Mouse (Mus musculus): Measurements from ENCODE around the gene Mto1. TPM values are rescaled to one million over a fixed set of nuclear protein-coding genes. Genes with fewer than 3 reads are reported as not detected.
"Not testable (repeated sequence)": the region's sequence is repeated elsewhere in the genome, so short reads cannot be mapped to it uniquely, and the experiment has no call there.

Mto1 gene
- polyA plus RNA-seq, 1 experiment = 42.2 TPM

DNA sequence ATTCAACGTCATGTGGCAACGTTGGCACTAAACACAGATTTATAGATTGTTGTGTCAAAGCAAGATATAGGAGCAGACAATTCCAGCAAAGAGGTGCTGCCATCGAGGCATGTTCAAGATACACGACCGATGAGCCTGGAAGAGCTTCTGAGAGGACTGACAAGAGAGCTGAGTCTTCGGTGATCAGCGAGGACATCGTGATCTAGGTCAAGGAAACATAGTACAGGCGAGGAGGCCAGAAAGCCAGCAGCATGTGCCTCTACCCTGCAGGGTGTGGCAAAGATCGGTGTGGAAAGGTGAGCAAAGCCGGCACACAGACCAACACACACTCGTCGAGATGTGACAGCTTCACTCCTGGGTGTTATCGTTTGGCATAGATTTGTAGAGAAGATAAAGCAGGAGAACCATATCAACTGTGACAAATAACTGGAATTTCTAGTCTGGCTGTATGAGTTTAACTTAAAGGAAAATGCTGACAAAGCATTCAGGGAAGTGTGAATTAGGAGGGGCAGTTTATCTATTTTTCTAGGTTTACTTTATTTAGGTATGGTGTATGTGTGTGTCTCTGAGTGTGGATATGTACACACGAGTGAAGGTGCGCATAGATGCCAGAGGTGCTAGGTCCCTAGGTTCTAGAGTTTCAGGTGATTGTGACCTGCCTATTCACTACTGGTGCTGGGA is 60.2 kb downstream of the Mto1 start:
- H3K4me1 ChIP-seq (ENCODE audit: control insufficient read depth, insufficient read depth, insufficient read length, low read length) = no peaks in the 10 kb centered on the region
- no peak overlapping the region for H3K4me3 ChIP-seq (ENCODE audit: insufficient read depth, low read depth, low read length)
- H3K27ac ChIP-seq (replicated peaks; ENCODE audit: low read depth, low read length) = no peak overlapping the region

DNA sequence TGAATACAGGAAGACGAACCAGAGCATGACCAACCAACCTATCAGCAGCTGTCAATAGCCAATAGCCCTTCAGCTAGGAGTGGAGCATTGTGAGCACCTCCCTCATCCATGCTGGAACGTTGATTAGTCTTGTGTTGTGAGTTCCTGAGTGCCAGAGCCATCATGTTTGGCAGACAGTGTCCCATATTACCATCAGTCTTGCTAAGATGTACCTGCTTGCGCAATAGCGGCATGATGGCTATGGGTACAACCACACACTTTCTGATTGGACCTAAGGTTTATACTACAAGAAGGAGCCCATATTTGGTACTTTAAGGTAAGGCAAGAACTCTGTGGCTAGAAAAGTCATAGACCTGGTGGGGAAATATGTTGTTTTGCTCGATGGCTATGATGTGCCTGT is 63.7 kb downstream of the Mto1 start:
- Histone ChIP-seq H3K27ac (replicated peaks; ENCODE audit: low read depth, low read length) (no peak overlapping the region), H3K4me3 (ENCODE audit: insufficient read depth, low read depth, low read length) (no peak overlapping the region)

DNA sequence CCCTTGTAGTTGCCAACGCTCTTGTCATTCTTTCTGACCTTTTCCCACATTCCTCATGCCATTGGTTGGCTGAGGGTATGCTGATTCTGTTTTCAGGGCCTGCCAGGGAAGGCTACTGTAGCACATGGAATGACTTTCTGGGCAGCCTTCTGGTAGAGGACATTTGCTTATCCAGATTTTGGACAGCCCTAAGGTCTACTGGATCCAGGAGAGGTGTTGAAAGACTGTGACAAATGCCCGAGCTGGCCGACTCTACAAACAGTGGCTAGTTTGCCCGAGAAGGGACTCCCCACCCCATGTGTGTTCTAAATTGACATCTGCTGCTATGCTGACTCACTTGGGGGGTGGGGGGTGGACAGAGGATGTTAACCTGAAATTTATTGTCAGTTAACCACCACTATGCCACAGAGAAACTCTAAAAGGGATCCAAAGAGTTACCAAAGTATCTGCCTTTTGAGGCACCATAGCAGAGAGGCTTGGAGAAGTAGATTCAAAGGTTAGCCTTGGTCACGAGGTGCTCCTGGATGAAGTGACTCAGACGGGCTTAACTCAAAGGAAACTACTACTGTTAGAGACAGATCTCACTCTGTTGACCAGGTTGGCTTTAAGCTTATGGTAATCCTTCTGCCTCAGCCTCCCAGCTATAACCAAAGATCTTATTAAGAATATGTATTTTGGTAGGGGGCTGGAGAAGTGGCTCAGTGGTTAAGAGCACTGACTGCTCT is 65.9 kb downstream of the Mto1 start:
- peaks cover 6% of the 10 kb centered on the region; the same call in 1 of the 2 replicates for H3K4me1 ChIP-seq (ENCODE audit: control insufficient read depth, insufficient read depth, insufficient read length, low read length)
- H3K27ac ChIP-seq (replicated peaks; ENCODE audit: low read depth, low read length) = peak overlapping the region; percentile 97
- H3K4me3 ChIP-seq (ENCODE audit: insufficient read depth, low read depth, low read length) = no peak overlapping the region

More for the DNA sequence above, 63.7 kb downstream of the Mto1 start:
- peaks cover 6% of the 10 kb centered on the region; the same call in 1 of the 2 replicates for H3K4me1 ChIP-seq (ENCODE audit: control insufficient read depth, insufficient read depth, insufficient read length, low read length)

DNA sequence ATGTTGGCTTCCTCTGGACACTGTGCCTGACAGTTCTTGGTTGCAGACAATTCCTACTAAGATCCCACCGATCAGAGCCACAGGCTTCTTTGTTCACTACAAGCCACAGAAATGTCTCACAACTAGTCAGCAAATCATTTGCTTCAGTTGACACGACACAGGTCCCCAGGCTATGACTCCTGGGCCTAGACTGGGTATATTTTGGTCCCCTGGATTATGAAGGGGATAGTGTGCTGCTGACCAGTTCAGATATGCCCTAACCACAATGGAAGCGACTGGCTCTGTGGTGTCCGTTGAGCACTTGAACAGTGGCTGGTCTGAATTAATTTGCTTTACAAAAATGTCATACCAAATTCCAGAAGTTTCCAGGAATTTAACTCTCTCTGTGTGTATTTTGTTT is 66.7 kb downstream of the Mto1 start:
- Histone ChIP-seq H3K4me3 (ENCODE audit: insufficient read depth, low read depth, low read length) (no peak overlapping the region), H3K4me1 (ENCODE audit: control insufficient read depth, insufficient read depth, insufficient read length, low read length) (peaks cover 6% of the 10 kb centered on the region; the same call in 1 of the 2 replicates), H3K27ac (replicated peaks; ENCODE audit: low read depth, low read length) (peak overlapping the region; percentile 50)

DNA sequence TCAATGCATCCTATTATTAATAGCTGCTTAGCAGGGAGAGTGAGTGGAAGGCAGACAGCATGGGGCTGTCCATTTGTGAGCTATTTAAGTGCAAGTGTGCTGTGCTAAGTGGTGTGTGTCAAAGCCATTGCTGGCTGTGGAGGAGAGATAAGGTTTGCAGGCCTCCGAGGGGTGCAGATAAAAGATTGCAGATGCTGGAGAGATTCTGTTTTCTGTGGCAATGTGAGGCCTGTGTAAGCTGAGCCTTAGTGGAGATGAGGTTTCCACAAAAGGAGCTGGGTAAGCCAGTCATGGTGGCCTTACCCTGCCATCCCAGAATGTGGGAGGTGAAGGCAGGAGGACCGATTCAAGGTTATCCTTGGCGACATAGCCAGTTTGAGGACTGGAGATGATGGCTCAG is 68.1 kb downstream of the Mto1 start:
- H3K4me1 ChIP-seq (ENCODE audit: control insufficient read depth, insufficient read depth, insufficient read length, low read length) = peaks cover 11% of the 10 kb centered on the region; the same call in 1 of the 2 replicates
- H3K27ac ChIP-seq (replicated peaks; ENCODE audit: low read depth, low read length) = no peak overlapping the region
- no peak overlapping the region for H3K4me3 ChIP-seq (ENCODE audit: insufficient read depth, low read depth, low read length)

DNA sequence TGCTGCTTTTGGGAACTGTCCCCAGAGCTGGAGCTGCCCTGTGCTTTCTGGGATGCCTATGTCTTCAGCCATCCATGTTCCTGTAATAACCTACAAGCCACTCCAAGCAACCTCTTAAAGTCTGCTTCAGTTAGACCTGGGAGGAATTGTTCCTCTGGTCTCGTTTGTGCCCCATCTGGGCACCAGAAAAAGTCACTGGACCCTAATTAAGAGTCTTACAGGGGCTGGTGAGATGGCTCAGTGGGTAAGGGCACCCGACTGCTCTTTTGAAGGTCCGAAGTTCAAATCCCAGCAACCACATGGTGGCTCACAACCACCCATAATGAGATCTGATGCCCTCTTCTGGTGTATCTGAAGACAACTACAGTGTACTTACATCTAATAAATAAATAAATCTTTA is 69.2 kb downstream of the Mto1 start:
- H3K4me3 ChIP-seq (ENCODE audit: insufficient read depth, low read depth, low read length); H3K27ac ChIP-seq (replicated peaks; ENCODE audit: low read depth, low read length): not testable (repeated sequence)
- peaks cover 11% of the 10 kb centered on the region; the same call in 1 of the 2 replicates for H3K4me1 ChIP-seq (ENCODE audit: control insufficient read depth, insufficient read depth, insufficient read length, low read length)

- Histone ChIP-seq H3K4me1 (ENCODE audit: control insufficient read depth, insufficient read depth, insufficient read length, low read length) (0 out of 2 replicates have a peak, but pooled peaks cover 5% of the 10 kb centered on the region), H3K4me3 (ENCODE audit: insufficient read depth, low read depth, low read length) (peak overlapping the region; percentile 46), H3K27ac (replicated peaks; ENCODE audit: low read depth, low read length) (no peak overlapping the region)
Measured at GRCm38 (mm10) chr9:78520127-78520779, 72.2 kb downstream of the Mto1 start.

DNA sequence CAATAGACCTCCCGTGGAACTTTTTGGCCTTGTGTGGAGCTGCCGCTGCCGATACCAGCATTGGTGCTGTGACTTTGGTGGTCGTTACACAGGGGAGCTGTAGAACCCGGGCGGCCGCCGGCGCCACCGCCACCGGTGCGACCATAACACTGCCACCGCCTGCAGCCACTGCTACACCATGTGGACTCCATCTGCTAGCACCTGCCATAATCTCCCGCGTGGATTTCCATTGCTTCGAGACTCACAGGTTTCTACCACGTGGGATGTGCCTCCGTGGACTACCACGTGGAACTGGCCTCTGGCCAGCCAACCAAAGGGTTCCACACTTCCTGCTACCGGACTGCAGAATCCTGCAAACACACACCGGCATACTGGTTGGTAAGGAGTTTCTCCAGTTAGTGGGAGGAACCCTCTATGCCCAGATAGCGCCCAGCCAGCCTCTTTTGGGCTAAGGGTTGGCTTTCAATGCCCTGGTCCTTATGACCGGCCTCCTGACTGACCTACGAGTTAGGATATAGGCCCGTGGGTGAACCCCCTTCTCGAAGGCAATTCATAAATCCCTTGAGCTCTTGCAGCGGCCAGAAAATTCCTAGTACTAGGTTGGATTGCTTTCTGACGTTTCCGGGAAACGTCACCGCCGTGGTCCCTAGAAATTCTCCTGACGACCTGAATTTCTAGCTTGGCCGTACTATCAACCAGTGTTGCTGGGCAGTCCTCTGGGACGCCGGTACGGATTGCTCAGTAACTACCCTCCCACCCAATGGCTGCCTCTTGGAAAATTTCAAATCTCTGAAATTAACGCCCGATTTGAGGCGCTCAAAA is 73.0 kb downstream of the Mto1 start:
- no peak overlapping the region for H3K27ac ChIP-seq (replicated peaks; ENCODE audit: low read depth, low read length)
- peak overlapping the region; percentile 46 for H3K4me3 ChIP-seq (ENCODE audit: insufficient read depth, low read depth, low read length)
- peaks cover 9% of the 10 kb centered on the region for H3K4me1 ChIP-seq (ENCODE audit: control insufficient read depth, insufficient read depth, insufficient read length, low read length)

- peaks cover 11% of the 10 kb centered on the region for H3K4me1 ChIP-seq (ENCODE audit: control insufficient read depth, insufficient read depth, insufficient read length, low read length)
- no peak overlapping the region for H3K27ac ChIP-seq (replicated peaks; ENCODE audit: low read depth, low read length)
Measured at GRCm38 (mm10) chr9:78521689-78522088, 73.7 kb downstream of the Mto1 start.

More at GRCm38 (mm10) chr9:78521689-78522088, 73.7 kb downstream of the Mto1 start:
- peak overlapping the region; percentile 46 for H3K4me3 ChIP-seq (ENCODE audit: insufficient read depth, low read depth, low read length)

Other genes with a start within 250 kb of the Mto1 start
- not detected in 2 replicates for gene Gsta1, start 217.6 kb upstream of the Mto1 start, polyA plus RNA-seq (2012; ENCODE audit: insufficient read depth, insufficient read length, missing spikeins)
- gene Gm3776, start 191.1 kb upstream of the Mto1 start, polyA plus RNA-seq (2012; ENCODE audit: insufficient read depth, insufficient read length, missing spikeins) = 1.2 TPM in 1 of 2 replicates, not detected in the other
- not detected in 2 replicates for gene Gm10639, start 158.3 kb upstream of the Mto1 start, polyA plus RNA-seq (2012; ENCODE audit: insufficient read depth, insufficient read length, missing spikeins)
- not detected in 2 replicates for gene Omt2a, start 133.4 kb upstream of the Mto1 start, polyA plus RNA-seq (2012; ENCODE audit: insufficient read depth, insufficient read length, missing spikeins)
- not detected in 2 replicates for gene Omt2b, start 120.6 kb upstream of the Mto1 start, polyA plus RNA-seq (2012; ENCODE audit: insufficient read depth, insufficient read length, missing spikeins)
- gene Gsta2, start 92.4 kb upstream of the Mto1 start, polyA plus RNA-seq (2012; ENCODE audit: insufficient read depth, insufficient read length, missing spikeins) = not detected in 2 replicates
- not detected in 2 replicates for gene Dppa5a, start 80.0 kb upstream of the Mto1 start, polyA plus RNA-seq (2012; ENCODE audit: insufficient read depth, insufficient read length, missing spikeins)
- not detected in 2 replicates for gene Ooep, start 69.5 kb upstream of the Mto1 start, polyA plus RNA-seq (2012; ENCODE audit: insufficient read depth, insufficient read length, missing spikeins)
- not detected in 2 replicates for gene Ddx43, start 52.4 kb upstream of the Mto1 start, polyA plus RNA-seq (2012; ENCODE audit: insufficient read depth, insufficient read length, missing spikeins)
- 0.32 and 0.67 TPM in 2 replicates for gene Cgas, start 5.0 kb upstream of the Mto1 start, polyA plus RNA-seq (2012; ENCODE audit: insufficient read depth, insufficient read length, missing spikeins)
- gene Gm17324, start 578 bp downstream of the Mto1 start, polyA plus RNA-seq (2012; ENCODE audit: insufficient read depth, insufficient read length, missing spikeins) = not detected in 2 replicates
- gene Eef1a1, start 40.9 kb downstream of the Mto1 start, polyA plus RNA-seq (2012; ENCODE audit: insufficient read depth, insufficient read length, missing spikeins) = 3,256 and 3,366 TPM in 2 replicates
- gene Slc17a5, start 139.8 kb downstream of the Mto1 start, polyA plus RNA-seq (2012; ENCODE audit: insufficient read depth, insufficient read length, missing spikeins) = 3.5 and 4.4 TPM in 2 replicates
- gene Cd109, start 167.3 kb downstream of the Mto1 start, polyA plus RNA-seq (2012; ENCODE audit: insufficient read depth, insufficient read length, missing spikeins) = 0.21 and 0.71 TPM in 2 replicates